Mouse (Mus musculus) frontal cortex, adult (tissue): ENCODE measurements around the gene Fsip1.
"Not testable (repeated sequence)": the region's sequence is repeated elsewhere in the genome, so short reads cannot be mapped to it uniquely, and the experiment has no call there.

ENCODE experiments used
- ATAC-seq: cut with Nextera tagmentation; 2 replicates; pipeline ENCODE4 v1.9.2; 2017; ENCODE audit warnings: mild to moderate bottlenecking, moderate library complexity, mixed read lengths; ENCODE audit not compliant: low TSS enrichment

Gene Fsip1

DNA sequence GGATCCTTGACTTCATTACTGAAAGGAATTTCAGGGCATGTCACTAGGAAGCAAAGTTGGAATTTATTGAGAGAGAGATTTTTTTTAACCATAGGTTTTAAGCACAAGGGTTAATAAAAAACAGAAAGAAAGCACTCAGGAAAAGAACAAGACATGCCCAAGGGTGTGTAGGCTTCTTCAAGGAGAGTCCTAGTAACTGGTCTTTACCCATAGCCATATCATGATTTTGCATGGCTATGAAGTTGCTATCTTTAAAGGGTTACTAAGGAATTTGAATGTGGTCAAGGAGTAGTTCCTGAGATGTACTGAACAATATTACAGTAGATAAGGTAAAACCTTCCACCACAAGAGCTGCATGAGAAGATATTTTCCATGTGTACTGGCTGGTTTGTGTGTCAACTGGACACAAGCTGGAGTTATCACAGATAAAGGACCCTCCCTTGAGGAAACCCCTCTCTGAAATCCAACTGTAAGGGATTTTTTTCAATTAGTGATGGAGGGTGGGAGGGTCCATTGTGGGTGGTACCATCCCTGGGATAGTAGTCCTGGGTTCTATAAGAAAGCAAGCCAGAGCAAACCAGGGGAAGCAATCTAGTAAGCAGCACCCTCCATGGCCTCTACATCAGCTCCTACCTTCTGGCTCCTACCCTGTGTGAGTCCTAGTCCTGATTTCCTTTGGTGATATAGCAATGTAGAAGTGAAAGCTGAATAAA is 76.7 kb downstream of the Fsip1 start:
- no peak for ATAC-seq

DNA sequence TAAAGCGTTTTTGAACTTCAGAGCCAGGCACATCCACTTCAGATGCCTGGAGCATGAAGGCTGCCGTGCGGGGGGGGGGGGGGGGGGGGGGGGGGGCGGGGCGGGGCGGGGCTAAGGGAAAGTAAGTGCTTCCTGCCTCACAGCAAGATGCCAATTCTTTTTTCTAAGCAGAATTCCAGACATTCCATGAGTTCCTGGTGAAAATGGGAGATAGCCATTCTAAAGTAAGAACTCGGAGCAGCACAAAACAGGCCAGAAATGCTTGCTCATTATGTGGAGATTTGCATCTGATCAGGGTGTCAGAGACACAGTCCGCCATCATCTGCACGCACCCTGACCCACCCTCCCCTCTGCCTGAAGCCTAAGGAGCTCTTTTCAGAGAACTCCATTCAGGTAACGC is 77.3 kb downstream of the Fsip1 start:
- ATAC-seq: no peak

DNA sequence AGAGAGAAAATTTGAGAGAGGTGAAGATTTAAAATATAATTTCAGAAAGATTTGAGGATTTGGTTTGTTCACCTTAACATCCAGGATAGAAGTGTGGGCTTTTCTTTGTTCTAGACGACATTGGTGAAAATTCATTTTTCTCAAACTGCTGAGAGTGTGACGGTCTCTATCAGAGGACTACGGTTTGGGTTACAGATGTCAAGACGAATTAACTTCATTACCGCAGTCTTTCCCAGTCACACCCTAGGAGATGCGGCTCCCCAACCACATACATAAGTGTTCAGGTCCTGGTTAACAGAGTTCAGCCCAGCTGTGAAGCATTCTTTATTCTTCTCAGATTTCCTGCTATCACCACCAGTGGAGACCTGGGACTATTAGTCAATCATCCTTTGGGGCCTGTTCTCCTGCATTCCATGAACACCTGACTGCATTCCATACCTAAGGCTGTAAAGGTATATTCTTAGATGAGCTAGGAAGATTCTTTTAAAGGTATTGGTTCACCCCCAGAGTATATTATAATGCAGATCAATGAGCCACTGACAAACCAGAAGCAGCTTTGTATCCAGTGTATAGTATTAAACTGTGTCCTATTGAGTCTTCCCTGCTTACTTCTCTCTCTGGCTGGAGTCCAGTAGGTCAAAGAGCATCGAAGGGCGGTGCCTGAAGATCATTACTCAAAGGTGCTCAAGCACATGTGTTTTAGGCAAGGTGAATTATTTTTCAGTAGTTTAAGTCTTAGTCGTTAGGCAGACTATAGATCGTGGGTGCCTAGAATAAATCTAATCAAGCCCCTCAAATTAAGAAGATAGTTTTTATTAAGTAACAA is 82.0 kb downstream of the Fsip1 start:
- no peak for ATAC-seq

DNA sequence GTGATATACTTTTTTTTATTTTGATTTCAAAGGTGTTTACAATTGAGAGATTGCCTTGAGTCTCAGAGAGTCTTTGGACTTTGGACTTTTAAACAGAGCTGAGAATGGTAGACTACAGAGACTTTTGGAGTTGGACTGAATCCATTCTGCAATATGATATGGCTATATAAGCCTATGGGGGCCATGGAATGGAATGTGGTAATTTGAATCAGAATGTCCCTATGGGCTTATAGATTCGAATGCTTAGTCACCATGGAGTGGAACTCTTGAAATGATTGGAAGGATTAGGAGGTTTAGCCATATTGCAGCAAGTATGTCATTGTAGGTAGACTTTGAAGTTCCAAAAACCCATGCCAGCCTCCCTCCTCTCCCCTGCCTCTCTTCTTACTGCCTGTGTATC is 88.5 kb downstream of the Fsip1 start:
- ATAC-seq: no peak

DNA sequence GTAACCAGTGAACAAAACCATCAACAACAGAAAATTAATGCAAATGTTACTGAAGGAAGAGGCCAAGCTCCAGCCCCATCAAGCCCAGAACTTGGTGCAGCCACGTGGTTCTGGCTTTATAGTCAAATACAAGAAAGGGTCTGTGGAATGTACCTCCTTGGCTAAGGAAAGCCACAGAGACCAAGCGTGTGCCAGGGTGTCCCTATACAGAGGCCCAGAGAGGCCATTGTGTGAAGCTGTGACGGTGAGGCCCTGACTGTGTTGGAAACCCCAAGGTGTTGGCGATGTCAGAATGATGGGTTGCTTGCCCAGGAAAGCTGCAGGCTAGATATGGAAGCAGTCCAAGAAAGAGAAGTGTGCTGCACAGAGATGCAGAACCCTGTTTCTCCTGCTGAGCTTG is 89.0 kb downstream of the Fsip1 start:
- no peak for ATAC-seq

DNA sequence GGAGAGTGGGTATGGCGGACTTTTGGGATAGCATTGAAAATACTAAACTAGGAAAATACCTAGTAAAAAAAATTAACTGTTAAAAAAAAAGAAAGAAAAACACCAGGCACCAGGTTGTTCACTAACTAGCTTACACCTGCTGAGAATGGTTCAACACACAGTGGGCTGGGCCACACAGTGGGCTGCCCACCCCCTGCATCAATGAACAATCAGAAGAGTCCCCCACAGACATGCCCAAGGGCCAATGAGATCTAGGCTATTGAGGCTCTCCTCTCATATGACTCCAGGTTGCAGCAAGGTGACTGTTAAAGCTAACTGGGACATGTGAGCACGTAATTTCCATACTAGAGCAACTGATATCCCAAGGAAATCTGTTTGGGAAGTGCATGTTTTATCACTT is 91.1 kb downstream of the Fsip1 start:
- no peak for ATAC-seq

DNA sequence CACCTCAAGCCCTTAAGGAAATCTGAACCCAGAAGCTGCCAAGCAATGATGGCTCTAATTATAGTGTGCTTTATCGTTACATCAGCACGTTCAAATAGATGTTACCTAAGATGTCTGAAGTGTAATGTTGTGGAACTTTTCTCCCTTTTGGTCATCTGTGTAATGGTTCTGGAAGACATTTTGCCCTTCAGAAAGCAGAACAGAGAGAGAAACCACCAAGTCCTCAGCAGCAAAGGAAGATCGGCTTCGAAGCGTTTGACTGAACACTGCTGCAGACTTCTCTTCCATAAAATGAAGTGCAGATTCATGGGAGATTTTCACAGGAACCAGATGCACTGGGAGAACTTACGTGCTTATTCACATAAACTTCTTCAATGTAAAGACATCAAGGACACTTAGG is 92.6 kb downstream of the Fsip1 start:
- ATAC-seq: no peak

DNA sequence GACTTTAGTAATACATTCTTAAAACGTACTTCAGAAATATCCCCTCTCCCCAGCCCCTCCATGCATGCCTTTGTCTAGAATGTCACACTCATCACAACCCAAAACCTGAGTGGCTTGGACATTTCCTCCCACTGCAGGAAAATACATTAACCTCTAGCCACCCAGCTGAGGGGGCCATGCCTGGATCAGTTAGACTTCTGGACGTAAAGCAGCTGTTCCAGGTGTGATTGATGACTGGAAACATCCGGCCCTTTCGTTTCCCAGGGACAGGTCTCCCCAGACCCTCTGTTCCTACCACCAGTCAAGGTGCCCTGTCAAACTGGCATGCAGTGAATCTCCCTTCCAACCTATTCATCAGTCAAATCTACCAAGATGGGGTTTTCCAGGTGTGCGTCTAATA is 94.3 kb downstream of the Fsip1 start:
- ATAC-seq: no peak

DNA sequence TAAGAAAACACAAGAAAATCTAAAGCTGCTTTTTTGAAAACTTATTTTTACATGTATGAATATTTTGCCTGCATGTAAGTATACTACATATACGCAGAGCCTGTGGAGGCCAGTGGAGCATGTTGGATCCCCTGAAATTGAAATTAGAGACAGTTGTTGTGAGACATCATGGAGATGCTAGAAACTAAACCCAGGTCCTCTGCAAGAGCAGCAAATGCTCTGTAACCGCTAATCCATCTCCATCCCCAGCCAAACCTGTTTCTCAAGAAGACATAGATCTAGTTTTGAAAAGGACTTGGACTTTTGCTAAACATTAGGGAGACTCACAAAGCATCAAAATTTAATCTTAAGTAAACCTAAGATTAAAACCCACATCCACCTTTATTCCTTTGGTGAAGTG is 95.8 kb downstream of the Fsip1 start:
- ATAC-seq: no peak

DNA sequence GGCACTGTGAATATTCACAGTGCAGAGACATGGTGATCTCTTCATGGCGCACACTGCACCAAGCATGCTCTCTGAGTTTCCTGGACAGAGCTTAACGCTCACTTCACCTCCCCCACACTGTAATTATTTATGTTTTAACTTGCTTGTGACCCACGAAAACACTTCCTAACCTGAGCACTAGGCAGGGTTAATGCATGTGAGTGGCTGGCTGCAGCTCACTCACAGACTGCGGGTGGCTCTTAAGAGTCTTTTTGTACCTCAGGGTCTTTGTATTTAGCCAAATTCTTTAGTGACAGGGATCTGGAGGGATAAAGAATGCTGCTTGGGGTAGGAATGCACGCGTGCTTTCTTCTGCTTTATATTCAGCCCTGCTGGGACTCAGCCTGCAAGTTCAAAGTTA is 96.2 kb downstream of the Fsip1 start:
- ATAC-seq: no peak

DNA sequence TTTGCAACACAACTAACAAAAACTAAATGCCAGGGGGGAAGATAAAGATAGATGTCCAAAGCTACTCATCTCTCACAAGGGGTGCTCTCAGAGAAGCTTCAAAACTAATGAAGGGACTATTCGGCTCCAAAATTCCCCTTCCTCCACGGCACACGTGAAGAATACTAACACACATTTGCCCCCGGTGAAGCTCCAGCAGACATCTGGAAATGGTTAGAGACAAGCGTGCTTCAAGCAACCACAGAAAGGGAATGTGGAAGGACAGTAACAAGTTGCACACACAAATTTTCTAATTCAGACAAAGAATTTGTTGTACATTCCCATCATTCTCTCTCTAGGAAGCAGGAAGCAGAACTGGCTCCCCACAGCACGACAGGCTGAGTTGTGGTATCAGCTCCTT is 97.6 kb downstream of the Fsip1 start:
- no peak for ATAC-seq

DNA sequence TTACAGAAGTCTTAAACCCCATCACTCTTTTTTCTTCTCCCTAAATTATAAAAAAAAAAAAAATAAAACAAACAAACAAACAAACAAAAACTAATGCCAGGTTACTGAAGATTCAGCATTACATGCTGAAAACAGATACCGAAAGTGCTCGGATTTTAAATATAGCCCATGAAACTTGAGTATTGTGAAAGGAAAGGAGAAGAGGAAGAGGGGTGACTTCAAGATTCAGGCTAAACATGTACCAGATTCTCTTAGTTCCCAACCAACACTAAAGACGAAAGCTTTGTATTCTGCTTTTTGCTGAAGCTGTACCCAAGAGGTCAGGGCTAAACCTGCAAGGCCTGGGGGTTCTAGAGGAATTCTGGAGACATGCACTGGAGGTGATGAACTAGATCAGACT is 98.7 kb downstream of the Fsip1 start:
- no peak for ATAC-seq

DNA sequence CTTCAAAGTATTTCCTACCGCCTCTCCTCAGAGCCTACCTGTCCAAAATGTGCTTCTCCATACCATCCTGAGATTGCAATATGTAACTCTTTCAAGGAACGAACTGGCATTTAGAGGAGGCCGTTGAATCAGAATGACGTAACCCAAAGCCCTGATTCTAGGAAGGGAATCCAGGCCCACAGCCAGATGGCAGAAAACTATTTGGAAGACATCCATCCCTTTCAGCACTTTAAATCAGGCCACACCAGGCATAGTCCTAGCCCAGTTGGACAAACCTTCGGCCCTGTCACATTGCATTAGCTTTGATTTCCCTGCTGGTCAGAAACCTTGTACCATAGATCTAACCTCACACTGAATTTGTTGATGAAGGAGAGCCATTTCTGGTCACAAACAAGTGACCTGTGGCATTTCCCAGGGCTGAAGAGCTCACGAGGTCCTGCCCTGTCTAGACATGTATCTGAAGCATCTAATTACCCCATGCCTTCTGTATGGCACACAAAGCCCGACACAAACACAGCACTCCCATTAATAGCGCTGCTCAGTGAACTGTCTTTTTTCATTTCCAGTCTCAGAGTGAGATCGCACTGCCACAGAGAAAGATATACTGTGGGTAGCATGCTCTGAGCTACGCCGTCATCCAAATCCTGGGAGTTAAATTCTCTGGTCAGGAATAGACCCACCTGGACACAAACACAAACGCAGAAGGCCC is 106.8 kb downstream of the Fsip1 start:
- peak; percentile 91 for ATAC-seq

DNA sequence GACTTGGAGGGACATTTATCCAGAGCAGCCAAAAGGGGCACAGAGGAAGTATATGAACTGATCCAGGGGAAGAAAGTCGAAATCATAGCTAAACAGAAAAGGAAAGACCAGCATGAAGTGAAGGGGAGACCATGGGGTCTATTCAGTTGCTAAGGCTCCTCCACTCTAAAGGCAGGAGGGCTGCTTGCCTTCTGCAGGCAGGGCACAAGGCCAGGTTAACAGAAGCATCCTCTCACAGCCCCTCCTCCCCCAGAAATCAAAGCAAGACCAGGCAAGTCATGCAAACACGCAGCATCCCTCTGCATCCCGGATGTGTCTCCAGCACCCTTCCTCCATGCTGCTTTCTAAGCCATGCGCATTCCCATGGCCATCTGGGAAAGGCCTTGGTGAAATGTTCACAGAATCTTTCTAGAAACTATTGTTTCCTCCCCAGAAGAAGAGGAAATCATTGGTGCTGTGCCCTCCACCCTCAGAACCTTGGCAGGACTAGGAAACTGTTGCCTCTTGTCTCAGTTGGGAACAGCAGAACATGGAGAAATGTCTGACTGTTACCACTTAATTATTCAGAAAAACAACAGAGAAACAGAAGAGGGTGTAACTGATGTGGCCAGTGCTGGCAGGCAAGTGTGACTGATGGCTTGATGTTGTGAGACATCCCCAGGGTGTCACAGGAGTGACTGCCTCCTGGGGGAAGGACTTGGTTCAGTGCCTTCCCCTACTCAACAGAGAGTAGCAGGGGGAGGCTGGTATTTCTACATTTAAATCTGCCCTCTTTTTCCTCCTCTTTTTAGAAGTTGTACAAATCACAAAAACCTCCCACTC is 108.2 kb downstream of the Fsip1 start:
- ATAC-seq: peak; percentile 68; the same call in 1 of the 2 replicates

DNA sequence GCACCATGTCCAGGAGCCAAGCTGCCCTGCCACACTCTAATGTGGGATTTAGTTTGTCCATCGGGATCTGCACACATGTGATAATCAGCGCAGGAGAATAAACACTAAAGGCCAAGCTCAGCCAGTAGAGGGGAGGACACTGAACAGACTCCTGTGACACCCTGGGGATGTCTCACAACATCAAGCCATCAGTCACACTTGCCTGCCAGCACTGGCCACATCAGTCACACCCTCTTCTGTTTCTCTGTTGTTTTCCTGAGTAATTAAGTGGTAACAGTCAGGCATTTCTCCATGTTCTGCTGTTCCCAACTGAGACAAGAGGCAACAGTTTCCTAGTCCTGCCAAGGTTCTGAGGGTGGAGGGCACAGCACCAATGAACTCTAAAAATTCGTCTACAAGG is 109.0 kb downstream of the Fsip1 start:
- not testable (repeated sequence) for ATAC-seq

DNA sequence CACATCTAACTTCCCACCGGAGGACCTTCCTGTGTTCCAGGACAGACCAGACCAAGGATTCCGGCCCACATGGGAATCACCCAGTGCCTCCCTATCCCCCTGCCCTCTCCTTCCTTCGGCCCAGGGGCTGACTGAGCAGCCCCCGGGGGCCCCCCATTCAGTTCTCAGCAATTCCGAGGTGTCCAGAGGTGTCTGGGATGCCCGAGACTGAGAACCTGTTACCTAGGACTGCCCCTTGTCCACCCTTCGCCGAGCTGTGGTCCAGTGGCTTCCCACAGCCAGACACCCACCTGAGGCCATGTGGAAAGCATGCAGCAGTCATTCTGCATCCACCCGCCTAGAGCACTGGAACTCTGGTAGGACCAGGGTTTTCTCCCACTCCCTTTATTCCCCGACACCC is 115.1 kb downstream of the Fsip1 start:
- ATAC-seq: no peak

DNA sequence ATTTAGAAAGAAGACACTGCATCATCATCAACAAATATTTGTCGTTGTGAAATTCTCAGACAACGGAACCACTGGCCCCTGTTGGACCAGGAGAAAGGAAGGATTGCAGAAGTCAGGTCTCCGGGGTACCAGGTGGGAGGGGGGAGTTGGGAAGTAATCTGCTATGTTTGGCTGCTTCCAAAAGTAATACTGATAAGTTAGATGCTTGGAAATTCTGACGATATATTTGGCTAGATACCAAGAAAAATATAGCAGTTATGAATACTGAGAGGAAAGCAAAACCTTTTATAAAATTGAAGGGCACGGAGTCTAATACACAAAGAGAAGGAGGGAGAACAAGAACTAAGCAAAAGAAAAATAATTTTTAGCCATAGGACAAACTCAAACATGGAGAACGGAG is 117.5 kb downstream of the Fsip1 start:
- no peak for ATAC-seq

DNA sequence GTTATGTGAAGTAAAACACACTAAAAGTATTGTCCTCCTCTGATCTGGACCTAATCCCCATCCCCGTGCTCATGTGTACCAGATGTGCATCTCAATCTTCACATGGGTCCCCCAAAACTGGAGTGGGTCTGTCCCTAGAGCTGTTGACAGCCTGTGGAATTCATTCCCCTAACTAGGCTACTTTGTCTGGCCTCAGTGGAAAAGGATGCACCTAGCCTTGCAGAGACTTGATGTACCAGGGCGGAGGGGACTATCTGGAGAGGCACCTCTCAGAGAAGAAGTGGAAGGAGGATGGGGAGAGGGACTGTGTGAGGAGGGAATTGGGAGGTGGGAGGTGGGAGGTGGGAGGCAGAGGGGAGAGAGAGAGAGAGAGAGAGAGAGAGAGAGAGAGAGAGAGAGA is 119.0 kb downstream of the Fsip1 start:
- no peak for ATAC-seq

DNA sequence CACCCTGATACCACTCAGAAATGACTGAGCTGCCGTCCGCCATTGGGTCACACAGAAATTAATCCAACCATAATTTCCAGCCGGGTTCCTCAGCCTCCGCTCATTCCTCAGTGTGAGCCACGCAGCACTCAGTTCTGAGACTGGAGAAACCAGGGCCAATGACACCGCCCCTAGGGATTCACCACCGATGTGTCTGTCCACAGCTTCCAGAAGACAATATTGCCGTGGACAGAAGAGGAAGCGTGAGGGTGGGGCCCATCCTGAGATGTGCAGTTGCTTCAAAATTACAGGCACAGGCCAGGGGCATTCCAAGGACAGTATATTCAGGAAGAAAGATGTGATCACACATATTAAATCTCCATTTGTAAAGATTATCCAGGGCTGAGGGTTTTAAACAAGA is 119.7 kb downstream of the Fsip1 start:
- no peak for ATAC-seq

DNA sequence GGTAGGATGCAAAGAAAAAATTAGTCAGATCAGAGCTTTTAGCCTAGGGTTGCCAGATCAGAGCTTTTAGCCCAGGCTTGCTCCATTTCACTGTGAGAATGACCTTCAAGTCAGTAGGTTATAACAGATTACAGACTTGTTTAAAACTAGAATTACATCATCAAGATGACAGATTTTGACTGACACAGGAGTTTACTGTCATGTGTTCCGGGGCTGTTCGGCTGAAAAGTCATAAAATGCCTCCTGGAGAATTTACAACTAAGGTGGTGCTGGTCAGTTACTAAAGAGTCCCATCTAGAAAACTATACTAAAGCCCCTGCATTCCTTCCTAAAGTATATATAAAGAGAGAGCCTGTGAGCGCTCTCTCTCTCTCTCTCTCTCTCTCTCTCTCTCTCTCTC is 128.5 kb downstream of the Fsip1 start:
- no peak for ATAC-seq

DNA sequence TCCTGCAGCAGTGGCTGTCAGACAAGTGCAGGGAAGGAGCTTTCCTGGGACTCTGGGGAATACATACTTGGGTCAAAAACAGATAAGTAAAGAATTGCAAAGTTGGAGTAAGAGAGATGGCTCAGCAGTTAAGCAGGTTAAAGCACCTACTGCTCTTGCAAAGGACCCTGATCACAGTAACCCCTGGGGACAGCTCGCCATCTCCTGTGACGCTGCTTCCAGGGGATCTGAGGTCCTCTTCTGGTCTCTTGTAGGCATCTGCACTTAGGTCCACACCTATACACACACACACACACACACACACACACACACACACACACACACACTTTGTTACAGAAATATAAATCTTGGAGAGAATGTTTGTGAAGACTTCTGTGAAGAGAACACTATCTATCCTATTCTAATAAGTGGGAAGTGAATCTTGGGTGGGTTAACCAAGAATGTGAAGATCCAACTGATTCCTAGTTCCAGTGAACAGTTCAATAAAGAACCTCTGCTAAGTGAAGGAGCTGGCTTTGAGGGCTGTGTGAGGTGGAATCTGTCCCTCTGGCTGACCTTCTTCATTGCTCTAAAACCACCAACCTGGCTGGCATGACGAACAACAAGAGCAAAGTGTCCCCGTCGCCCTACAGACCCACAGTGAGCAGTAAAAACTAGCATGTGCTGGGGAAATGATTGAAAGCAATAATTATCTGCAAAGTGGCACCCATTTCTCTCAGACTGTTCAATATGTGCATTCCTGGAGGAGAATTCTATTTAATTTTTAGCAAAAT is 129.1 kb downstream of the Fsip1 start:
- ATAC-seq: no peak
